Mouse (Mus musculus) T-helper 1 cell (primary cell): Measurements from ENCODE around the gene Lyrm9.

Source experiments
- in situ Hi-C: fragments of 300-600 bp; cut with MboI, MseI; formaldehyde crosslinking; loops from one replicate; pipeline ENCODE4 v1.15.1; 2025; ENCODE audit warnings: high pct_unique_total_duplicates

The Lyrm9 gene

DNA sequence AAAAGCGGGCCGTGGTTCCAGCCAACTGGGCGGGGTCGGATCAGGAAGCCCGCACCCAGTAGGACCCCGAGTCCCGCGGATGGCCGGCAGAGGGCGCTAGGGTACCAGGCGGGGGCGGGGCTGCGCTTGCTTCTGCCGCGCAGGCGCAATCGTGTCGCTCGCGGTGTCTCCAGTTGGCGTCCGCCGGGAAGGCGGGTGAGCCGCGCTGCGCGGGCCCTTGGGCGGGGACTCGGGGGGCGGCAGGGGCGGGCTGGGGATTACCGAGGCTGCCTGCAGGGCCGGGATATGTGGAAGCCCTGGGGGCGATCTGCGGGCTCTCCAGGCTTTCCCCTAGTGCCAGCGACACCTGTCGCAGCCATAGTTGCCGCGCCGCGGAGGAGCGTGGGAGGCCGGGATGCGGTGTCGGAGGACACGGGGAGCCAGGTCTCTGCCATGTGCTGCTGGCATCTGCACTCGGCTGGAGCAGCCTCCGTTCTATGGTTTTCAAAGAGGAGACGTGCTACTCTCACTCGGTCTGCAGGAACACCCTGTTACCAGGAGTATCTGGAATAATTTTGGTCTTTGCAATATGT lies at the start of gene Lyrm9:
Gene Lyrm9, plus strand, starts transcription at position 143 of the 572 bp plus-strand sequence.
- in situ Hi-C loops: no loop called here

DNA sequence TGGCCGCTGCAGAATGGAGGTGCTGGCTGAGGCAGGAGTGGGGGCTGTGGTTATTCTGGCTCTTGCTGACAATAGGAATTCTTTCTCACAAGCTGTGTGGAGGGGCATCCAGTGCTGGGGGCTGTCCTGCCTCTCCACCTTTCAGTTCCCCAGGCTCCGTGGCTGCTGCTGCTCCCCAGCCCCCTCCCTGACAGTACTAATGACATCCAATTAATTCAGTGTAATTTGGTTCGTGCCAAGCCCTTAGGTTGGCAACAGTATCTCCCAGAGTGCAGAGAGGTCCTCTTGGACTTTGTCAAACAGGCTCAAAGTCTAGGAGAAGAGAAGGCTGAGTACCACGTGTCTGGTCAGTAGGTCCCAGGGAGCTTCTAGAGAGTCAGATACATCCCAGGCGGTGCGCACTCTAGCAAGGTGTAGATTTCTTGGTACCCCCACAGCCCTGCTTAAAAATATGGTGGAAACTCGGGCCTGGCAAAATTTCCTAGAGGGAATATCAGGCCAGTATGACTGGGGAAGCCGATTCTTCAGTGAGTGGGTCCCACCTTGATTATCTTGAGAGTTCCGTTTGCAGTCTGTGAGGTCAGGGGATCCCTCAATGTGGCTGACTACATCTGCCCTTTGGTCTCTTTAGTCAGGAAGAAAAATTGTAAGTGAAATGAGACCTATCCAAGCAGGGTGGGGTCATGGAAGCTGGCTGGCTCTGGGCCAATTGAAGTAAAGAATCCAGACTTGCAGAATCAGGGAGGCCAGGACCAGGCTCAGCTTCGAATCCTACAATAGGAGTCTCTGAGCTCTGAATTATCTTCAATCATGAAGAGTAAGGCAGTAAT lies 48.3 kb upstream of the Lyrm9 start:
- in situ Hi-C loops: no loop called here

DNA sequence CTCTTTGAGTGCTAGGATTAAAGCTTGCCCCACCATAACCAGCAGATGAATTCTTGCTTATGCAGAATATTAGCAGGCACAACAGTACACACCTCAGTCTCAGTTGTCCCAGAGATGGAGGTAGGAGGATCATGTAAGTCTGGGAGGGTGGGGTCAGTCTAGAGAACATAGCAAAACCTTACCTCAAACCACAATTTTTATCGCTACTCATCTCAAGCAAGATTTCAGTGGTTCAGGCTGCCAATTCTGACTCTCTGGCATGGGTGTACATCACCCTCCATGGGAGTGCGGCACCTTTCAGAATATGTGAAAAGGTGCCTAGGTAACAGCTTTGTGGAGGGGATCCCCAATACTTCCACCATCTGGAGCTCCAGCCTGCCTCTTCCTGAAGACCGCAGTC lies 46.4 kb upstream of the Lyrm9 start:
- in situ Hi-C loops: no loop called here

DNA sequence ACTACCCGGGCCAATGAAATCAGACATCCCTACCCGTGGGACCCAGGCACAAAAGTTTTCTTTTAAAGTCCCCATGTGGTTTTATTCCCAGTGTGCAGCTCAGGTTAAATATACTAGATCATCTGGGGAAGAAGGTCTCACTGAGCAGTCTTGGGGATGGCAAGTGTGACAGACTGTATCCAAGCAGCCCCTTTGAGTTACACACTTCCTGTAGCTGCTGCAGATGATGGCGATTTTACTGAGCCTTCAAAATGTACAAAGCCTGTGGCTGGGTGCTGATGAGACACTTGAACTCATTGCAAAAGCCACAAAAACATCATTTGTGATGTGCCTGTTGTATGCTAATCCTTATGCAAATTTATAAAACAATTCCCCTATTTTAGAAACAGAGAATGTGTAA lies 45.8 kb upstream of the Lyrm9 start:
- in situ Hi-C loops: no loop called here

DNA sequence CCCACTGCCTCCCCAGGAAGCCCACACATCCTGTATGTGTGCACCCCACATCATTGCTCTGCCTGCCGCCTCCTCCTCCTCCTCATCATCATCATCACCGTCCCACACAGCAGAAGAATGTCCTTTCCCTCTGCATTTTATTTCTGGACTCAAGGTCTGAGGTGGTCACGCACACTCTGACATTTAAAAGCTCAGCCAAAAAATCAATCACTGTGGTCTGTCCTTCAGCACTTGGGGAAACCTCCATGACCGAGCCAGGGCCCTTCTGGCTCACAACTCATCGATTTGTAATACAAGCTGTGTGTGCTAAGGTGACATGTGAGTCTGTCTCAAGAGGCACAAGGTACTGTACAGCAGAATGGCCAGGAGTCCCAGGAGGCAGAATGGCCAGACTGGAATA lies 44.1 kb upstream of the Lyrm9 start:
- in situ Hi-C loops: no loop called here

DNA sequence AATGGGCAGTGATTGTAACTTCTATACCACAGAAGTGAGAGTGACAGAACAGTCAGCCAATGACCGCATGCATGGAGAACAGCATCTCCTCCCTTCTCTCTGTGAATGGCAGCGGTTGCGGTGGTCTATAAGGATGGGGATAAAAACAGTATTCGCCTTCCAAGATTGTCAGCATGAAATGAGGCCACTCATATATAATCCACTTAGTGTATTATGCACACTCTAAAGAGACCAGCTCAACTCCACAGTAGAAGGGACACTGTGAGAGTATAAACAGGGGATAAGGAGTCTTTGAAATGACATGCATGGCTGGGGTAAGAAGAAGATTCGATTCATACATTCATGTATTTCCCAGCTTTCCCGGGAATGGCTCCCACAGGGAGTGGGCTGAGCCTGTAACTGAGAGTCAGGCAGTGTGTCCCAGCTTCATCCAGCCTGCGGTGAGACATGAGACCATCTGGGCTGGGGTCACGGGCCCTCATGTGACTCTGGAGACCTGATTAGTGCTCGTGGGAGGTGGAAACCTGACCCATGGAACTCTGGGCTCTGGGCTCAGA lies 43.5 kb upstream of the Lyrm9 start:
- in situ Hi-C loops: no loop called here

DNA sequence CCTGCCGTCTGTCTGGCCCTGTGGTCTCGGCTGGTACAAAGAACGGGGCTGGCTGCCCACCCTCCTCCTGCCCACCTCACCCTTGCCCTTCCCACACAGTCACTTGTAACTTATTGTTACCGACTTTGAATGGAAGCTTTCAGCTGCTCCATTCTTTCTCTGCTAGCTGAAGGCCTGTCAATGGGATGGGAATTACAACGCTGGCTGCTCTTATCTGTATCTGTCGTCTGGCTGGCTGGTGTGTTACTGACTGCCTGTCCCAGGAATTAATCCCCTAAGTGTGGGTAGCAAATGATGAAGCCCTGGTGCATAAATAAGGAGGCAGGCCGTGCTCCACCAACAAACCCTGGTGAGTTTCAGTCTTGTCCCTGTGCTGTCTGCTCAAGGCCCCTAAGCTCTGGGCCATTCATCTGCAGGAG lies 40.4 kb upstream of the Lyrm9 start:
- in situ Hi-C loops: no loop called here

DNA sequence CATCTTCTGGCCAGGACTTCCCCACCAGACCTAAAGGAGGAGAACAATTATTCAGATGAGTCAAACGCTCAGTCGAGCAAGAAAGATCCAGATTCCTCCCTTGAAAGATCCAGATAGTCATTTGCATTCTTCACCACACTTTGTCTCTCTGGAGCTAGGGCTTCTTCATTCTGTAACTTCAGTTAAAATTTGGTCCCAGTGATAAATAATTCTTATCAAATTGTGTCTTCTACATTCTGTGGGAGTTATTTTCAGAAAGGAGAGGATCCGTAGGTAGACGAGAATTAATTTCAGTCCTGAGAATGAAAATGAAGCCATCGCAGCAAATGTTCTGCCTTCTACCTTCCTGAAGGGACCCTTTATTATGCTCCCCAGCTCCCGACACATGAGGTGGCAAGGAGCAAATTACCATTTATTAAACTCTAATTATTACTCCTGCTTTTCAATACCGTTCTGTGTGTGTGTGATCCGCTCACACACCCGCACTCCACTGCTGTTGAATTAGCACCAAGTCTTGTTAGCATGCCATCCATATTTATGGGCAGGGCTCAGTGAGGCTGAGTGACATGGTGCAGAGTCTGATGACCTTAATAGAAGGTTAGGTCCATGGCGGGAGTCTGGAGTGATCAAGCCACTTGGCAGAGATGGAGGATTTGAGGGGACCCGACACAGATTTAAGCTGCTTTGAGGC lies 36.9 kb upstream of the Lyrm9 start:
- in situ Hi-C loops: no loop called here

DNA sequence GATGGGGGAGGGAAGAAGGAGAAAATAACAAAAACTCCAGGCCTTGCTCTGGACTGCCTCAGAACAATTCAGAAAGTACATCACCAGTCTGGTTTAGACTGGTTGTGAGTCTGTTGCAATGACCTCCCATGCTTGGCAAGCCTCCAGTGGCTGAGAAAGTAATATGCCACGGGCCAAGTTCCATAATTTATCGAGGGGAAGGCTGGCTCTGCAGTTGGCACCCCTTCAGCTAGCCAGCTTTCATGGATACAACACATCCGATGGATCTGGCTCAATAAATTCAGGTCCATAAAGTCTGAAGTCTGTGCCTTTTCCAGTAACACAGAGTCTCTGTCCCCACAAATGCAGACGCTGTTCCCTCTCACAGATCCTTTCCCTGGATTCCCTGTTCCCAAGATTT lies 34.8 kb upstream of the Lyrm9 start:
- in situ Hi-C loops: no loop called here

DNA sequence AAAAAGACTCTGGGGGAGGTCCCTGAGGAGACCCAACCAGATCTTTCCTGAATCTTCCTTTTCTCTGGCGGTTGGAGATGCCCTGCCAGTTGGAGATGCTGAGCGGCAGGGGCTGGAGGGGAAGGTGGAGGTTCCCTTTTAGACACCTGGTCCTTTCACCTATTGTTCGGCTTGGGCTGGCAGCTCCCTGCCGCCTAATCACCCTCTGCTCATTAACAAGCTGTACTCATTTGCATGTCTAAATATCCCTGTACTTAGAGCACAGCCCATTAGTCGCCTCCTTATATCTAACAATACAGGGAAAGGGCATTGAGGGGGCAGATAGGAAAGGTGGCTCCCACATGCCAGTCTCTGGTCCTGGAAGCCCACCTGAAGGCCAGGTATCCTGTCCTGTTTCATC lies 34.3 kb upstream of the Lyrm9 start:
- in situ Hi-C loops: no loop called here

DNA sequence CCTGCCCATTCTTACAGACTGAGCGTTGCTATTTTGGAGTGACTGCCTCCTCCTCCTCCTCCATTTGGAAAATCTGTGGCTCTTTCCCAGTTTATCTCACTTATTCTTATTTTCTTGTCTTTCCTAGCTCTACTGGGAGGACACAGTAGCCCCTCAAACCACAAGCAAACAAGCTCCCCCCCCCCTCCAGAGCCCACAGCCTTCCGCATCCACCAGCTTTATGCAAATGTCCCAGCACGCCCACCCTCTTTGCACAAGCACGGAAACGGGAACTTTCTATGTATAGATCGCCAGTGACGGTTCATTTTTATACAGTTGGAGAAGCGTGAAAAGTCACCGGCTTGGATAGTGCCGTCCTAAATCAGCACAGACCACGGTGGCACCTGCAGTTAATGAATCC lies 33.9 kb upstream of the Lyrm9 start:
- in situ Hi-C loops: no loop called here

DNA sequence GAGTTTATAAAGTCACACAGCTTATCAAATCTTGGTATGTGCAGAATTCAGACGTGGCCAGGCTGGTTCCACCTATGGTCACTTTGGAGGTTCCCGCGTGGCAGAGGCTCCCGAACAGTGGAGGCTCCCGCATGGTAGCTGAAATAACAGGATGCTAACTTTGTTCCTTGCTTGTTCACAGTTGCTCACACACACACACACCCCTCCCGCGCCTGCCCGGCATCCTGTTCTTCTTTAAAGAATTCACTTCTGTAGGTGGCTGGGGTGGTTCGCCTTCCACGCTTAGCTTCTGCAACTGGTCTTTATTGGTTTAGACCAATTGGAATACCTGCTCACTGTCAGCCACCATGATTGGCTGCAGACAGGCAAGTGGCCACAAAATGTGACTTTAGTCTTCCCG lies 33.3 kb upstream of the Lyrm9 start:
- in situ Hi-C loops: no loop called here

DNA sequence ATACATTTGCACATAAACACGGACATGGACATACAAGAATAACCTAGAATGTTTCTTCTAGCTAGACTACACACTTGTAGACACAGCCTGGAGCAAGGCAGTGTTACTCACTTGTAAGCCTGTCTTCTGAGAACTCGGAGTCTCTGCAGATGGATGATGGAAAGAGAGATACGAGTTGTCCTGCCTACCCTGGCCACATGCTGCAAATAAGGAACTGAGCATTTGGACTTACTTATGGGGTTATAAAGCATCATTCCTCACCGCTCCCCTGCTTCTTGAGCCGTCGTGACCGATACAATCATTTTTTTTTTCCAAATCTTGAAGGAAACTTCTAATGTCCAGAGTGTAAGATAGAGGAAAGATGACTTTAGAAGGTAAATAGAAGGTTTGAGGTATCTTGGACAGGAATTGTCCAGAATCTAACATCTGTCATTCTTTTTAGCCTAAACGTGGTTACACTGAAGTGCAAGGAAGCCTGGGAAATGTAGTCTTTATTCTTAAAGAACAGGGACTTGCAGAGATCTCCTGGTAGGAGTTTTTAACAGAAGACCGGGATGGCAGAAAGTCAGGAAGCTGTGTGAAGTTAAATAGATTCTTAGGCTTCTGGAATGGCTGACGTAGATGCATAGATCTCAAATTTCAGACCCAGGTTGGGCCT lies 30.2 kb upstream of the Lyrm9 start:
- in situ Hi-C loops: no loop called here

DNA sequence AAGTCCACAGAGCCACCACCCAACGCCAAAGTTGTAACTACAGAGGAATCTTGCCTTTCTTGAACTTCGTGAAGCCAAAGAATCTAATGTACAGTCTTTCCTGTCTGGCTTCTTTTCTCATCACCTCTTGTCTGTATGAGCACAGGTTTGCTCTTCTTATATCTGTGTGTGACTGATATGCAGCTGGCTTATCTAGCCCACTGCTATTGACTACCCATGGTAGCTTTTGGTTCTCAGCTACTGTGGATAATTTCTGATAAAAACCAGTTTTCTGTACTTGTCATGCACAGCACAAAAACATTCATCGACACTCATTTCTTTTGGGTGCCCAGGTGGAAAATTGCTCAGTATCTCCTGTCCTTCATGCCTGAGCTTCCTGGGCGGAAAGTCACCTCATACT lies 25.3 kb upstream of the Lyrm9 start:
- in situ Hi-C loops: no loop called here

DNA sequence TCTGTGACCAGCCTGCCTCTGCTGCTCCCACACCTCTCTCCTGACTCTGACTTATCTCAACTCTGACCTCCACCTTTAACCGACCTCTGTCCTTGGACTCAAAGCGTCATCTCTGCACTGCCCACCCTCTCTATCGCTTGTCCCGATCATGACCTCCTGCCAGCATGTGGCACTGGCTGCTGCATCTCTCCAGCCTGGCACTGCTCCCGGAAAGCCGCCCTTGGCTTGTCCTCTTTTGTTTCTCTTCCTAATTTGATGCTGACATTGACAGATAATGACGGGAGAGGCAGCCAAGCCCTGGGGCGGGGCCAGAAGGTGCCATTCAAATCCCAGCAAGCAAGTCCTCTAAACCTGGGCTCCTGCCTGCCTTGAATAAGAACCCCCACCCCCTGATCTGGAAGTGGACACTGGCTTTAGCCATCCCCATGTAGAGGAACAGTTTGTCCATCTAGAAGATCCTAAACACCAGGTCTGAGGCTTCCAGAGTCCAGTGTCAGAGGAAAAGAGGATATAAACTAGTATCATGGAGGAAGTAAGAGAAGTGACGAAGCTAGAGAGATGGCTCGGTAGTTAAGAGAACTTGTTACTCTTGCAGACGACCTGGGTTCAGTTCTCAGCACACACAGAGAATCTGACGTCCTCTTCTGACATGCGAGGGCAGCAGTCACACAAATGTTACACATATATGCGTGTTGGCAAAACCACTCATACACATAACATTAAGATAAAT lies 22.6 kb upstream of the Lyrm9 start:
- in situ Hi-C loops: no loop called here

DNA sequence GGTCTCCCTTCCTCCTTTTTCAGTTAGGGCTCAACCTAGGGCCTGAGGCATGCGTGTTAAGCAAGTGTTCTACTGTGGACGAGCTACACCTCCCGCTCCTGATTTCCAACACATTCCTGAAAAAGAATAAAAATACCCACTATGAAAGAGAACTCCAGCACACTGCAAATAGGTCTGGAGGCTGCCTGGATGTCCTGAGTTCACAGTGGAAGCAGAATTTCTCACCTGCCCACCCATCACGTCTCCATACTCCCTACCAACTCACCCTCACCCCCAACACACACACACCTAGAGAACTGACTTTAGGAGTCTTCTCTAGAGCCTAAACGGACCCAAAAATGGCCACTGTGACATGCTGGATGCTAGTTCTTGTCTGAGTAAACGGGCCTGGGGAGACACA lies 21.8 kb upstream of the Lyrm9 start:
- in situ Hi-C loops: no loop called here

DNA sequence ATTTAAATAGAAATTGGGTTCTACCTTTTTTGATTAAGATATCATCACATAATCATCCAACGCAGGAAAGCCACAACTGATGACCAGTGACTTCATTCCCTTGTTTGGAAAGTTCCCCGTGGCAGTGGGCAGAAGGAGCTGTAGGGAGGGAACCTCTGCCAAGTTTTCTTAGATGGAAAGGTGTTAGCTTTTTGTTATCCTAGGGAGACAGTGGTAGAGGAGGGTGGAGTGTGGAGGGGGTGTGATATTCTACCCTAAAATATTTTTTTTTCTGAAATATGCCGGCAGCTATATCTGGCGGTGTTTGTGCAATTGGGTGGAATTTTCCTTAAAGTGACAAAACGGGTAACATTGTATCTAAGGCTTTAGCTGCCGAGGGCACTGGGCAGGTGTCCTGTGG lies 21.2 kb upstream of the Lyrm9 start:
- in situ Hi-C loops: no loop called here

DNA sequence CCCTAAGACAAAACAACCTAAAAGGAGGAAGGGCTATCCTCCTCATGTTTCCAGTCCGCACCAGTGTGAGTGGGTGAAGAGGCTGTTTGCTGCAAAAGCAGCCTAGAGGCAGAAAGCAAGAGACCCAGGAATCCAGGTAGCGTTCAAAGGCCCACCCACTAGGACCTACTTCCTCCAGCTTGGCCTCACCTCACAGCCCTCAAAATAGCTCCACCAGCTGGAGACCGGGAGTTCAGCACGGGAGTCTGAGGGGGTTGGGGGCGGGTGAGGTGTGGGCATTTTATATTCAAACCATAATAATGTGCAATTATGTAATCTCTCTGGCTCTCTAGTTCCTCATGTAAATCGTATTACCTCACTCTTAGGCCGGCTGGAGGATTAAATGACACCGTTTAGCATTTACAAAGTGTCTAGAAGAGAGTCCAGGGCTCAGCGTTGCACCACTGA lies 20.7 kb upstream of the Lyrm9 start:
- in situ Hi-C loops: no loop called here

DNA sequence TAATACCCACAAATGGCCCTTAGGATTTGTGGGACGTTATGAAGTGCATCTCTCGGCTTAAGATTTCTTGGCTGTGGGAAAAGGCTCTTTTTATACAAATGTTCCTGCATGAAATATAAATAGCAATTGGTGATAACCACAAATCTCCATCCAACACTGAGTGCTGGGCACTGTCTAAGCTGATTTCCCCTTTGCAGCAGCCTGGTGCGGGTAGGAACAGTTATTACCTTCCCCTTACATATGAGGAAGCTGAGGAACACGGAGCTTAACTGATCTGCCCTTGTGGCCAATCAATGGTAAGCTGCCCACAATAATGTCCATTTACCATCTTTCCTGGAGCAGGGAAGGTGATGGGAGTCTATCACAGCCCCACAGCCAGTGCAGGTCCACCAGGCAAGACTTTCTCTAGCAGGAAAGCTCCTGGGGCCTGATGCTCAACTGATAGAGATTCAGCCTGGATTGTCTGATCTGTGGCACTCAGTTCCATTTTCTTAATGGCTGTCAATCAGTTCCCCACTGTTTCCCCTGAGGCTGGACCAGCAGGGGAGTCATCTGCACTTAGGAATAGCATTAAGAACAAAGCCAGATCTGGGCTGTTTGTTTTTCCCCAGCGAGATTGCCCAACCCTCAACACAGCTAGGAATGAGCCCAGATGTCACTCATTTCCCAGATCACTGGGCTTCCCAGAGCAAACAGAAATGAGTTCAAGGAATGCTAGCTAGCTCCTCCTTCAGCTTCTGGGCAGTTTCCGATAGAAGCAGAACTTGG lies 18.9 kb upstream of the Lyrm9 start:
- in situ Hi-C loops: no loop called here

DNA sequence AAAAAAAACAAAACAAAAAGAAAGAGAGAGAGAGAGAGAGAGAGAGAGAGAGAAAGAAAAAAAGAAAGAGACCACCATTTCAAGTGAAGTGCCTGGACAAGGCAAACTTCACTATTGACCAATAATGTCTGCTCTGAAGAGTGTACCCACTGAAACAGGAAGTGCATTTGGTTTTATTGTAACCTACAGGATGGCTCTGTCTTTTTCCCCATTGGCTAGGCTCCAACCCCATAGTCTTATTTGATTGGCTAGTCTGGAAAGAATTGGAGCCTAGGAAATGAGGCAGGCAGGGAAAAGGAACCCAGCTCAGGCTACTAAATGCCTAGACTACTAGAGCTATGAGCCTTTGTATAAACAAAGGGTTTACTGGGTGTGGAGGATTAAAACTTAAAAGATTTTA lies 17.0 kb upstream of the Lyrm9 start:
- in situ Hi-C loops: no loop called here
